Mouse (Mus musculus) liver, embryonic 14.5 days (tissue): ENCODE results near the gene Tbc1d10b.
"Not testable (repeated sequence)": the region's sequence is repeated elsewhere in the genome, so short reads cannot be mapped to it uniquely, and the experiment has no call there.

Source experiments
- CTCF ChIP-seq: IDR thresholded peaks from 2 replicates; pipeline ENCODE4 v1.5.1; 2016; ENCODE audit warnings: antibody characterized with exemption, low read depth, control low read depth
- EP300 ChIP-seq: IDR thresholded peaks from 2 replicates; pipeline ENCODE4 v1.6.1; 2016; ENCODE audit warnings: antibody characterized with exemption, low read depth

DNA sequence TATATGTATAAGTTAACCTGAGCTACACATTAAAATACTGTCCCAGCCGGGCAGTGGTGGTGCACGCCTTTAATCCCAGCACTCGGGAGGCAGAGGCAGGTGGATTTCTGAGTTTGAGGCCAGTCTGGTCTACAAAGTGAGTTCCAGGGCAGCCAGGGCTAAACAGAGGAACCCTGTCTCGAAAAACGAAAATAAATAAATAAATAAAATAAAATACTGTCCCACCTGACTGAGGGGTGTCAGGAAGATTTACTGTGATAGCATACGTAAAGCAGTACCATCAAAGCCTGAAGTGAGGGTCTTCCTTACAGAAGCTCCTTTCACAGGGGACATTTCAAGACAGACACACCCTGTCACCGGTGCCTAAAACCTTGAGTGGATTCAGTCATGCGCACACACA is 42.2 kb upstream of the Tbc1d10b start:
- TF ChIP-seq CTCF, EP300: not testable (repeated sequence)
